Mouse (Mus musculus): ENCODE data around the gene Dusp5.

Dusp5 gene

GRCm38 (mm10) chr19:53544923-53545561 lies 16.1 kb downstream of the Dusp5 start:
- no peak for DNase-seq (ENCODE audit: low spot score)

- no peak for DNase-seq (ENCODE audit: low spot score)
Measured at GRCm38 (mm10) chr19:53547597-53547996, 18.7 kb downstream of the Dusp5 start.

- DNase-seq (ENCODE audit: low spot score), result no peak
Measured at GRCm38 (mm10) chr19:53550972-53551371, 22.1 kb downstream of the Dusp5 start.

- DNase-seq (ENCODE audit: low spot score), result no peak
Measured at GRCm38 (mm10) chr19:53552216-53552786, 23.4 kb downstream of the Dusp5 start.

- no peak for DNase-seq (ENCODE audit: low spot score)
Measured at GRCm38 (mm10) chr19:53552795-53553194, 23.9 kb downstream of the Dusp5 start.

- DNase-seq (ENCODE audit: low spot score), result no peak
Measured at GRCm38 (mm10) chr19:53554402-53554801, 25.5 kb downstream of the Dusp5 start.

GRCm38 (mm10) chr19:53554981-53555616 lies 26.2 kb downstream of the Dusp5 start:
- no peak for DNase-seq (ENCODE audit: low spot score)

GRCm38 (mm10) chr19:53556841-53557240 lies 27.9 kb downstream of the Dusp5 start:
- no peak for DNase-seq (ENCODE audit: low spot score)

GRCm38 (mm10) chr19:53557267-53557936 lies 28.5 kb downstream of the Dusp5 start:
- no peak for DNase-seq (ENCODE audit: low spot score)

- DNase-seq (ENCODE audit: low spot score), result no peak
Measured at GRCm38 (mm10) chr19:53560436-53560835, 31.5 kb downstream of the Dusp5 start.

- no peak for DNase-seq (ENCODE audit: low spot score)
Measured at GRCm38 (mm10) chr19:53564174-53564573, 35.3 kb downstream of the Dusp5 start.

GRCm38 (mm10) chr19:53565565-53566277 lies 36.8 kb downstream of the Dusp5 start:
- DNase-seq (ENCODE audit: low spot score), result no peak

- DNase-seq (ENCODE audit: low spot score), result no peak
Measured at GRCm38 (mm10) chr19:53567864-53568263, 39.0 kb downstream of the Dusp5 start.

- DNase-seq (ENCODE audit: low spot score), result no peak
Measured at GRCm38 (mm10) chr19:53568553-53568952, 39.6 kb downstream of the Dusp5 start.

GRCm38 (mm10) chr19:53571056-53571455 lies 42.1 kb downstream of the Dusp5 start:
- no peak for DNase-seq (ENCODE audit: low spot score)

- no peak for DNase-seq (ENCODE audit: low spot score)
Measured at GRCm38 (mm10) chr19:53571501-53572428, 42.9 kb downstream of the Dusp5 start.

GRCm38 (mm10) chr19:53572607-53573006 lies 43.7 kb downstream of the Dusp5 start:
- DNase-seq (ENCODE audit: low spot score), result no peak

- DNase-seq (ENCODE audit: low spot score), result no peak
Measured at GRCm38 (mm10) chr19:53573151-53573550, 44.2 kb downstream of the Dusp5 start.

- no peak for DNase-seq (ENCODE audit: low spot score)
Measured at GRCm38 (mm10) chr19:53574131-53574530, 45.2 kb downstream of the Dusp5 start.

GRCm38 (mm10) chr19:53574546-53574945 lies 45.6 kb downstream of the Dusp5 start:
- no peak for DNase-seq (ENCODE audit: low spot score)

Measured in ovary, postnatal 36 days (tissue).